Mouse (Mus musculus) liver, postnatal 0 days (tissue): ENCODE results near the gene Lrrc32. TPM values are rescaled to one million over a fixed set of nuclear protein-coding genes. Genes with fewer than 3 reads are reported as not detected.

Source experiments
- ATAC-seq: fragments of 200-750 bp; cut with Nextera tagmentation; 2 replicates; pipeline ENCODE4 v1.8.0; 2017; ENCODE audit warnings: mild to moderate bottlenecking, moderate library complexity
- DNase-seq: peaks from one replicate; pipeline ENCODE4 v3.0.0-alpha.2; 2016
- H3K27ac ChIP-seq: fragments of 300-500 bp; sonication (generic); 2 replicates; pipeline ENCODE4 v1.5.1; 2014; ENCODE audit warnings: antibody characterized with exemption, moderate library complexity, mild to moderate bottlenecking, low read depth
- H3K27me3 ChIP-seq: fragments of 300-500 bp; sonication (generic); 2 replicates; pipeline ENCODE4 v1.6.1; 2014; ENCODE audit warnings: low read length, control low read depth, mixed read lengths; ENCODE audit not compliant: insufficient read depth
- H3K36me3 ChIP-seq: fragments of 300-500 bp; sonication (generic); replicated peaks from 2 replicates; pipeline ENCODE4 v1.6.1; 2014; ENCODE audit warnings: mild to moderate bottlenecking, control low read depth, low read length, moderate library complexity, mixed read lengths; ENCODE audit not compliant: insufficient read depth
- H3K4me1 ChIP-seq: fragments of 300-500 bp; sonication (generic); 2 replicates; pipeline ENCODE4 v1.6.1; 2014; ENCODE audit warnings: antibody characterized with exemption, mild to moderate bottlenecking, control low read depth; ENCODE audit not compliant: insufficient read depth
- H3K4me2 ChIP-seq: fragments of 300-500 bp; sonication (generic); 2 replicates; pipeline ENCODE4 v1.6.1; 2014; ENCODE audit warnings: low read depth, mild to moderate bottlenecking, low read length, moderate library complexity, mixed read lengths
- H3K4me3 ChIP-seq: fragments of 300-500 bp; sonication (generic); 2 replicates; pipeline ENCODE4 v1.5.1; 2014; ENCODE audit warnings: low read depth, low read length
- H3K9ac ChIP-seq: fragments of 300-500 bp; sonication (generic); replicated peaks from 2 replicates; pipeline ENCODE4 v1.6.1; 2014; ENCODE audit warnings: mild to moderate bottlenecking, moderate library complexity
- H3K9me3 ChIP-seq: fragments of 300-500 bp; sonication (generic); 2 replicates; pipeline ENCODE4 v1.6.1; 2016; ENCODE audit warnings: mild to moderate bottlenecking, control low read depth, low read length, mixed read lengths
- CTCF ChIP-seq: sonication (generic); IDR thresholded peaks from 2 replicates; pipeline ENCODE4 v1.5.1; 2016; ENCODE audit warnings: antibody characterized with exemption, low read depth
- EP300 ChIP-seq: IDR thresholded peaks from 2 replicates; pipeline ENCODE4 v1.6.1; 2016; ENCODE audit warnings: antibody characterized with exemption, low read depth, mild to moderate bottlenecking
- WGBS: fragments of 180-500 bp; shearing (Covaris S2); extraction: QIAGEN DNeasy Blood & Tissue Kit; methylation state at CpG from one replicate; pipeline ENCODE4 v1.1.7; 2014; ENCODE audit not compliant: insufficient replicate concordance; 5-methylcytosine and 5-hydroxymethylcytosine counted together
- polyA plus RNA-seq: library from polyadenylated mRNA; unstranded; fragments of >200 nt; fragmentation: Nextera tagmentation; extraction: Ambion mirVana; gene quantifications from 2 replicates; pipeline ENCODE4 v1.2.1, GENCODE M21; 2015

Lrrc32 gene
- polyA plus RNA-seq, 1 experiment from 2014 or later, result 6.2 TPM

DNA sequence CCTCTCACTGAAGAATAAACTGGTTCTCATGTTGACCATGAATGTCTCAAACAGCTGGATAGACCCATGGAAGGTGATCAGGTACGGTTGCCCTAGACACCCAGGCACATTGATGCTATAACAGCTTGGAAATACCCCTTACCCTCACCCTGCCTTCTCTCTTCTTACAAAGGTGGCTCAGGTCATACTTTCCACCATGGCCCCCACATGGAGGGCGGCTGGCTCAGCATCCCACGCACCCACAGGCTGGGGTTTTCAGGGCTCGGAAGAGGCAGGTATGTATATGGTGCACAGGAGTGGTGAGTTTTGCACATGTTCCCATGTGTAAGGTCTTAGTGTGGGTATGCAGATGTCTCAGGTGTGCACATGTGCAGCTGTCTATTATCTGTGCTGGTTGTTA is 43.9 kb downstream of the Lrrc32 start:
- Histone ChIP-seq H3K4me2 (no peak overlapping the region), H3K9me3 (no peaks in the 10 kb centered on the region), H3K4me3 (no peak overlapping the region), H3K36me3 (no peaks in the 10 kb centered on the region), H3K27ac (no peak overlapping the region), H3K4me1 (peaks cover 17% of the 10 kb centered on the region), H3K9ac (no peak overlapping the region), H3K27me3 (no peaks in the 10 kb centered on the region)
- DNase-seq (no peak), ATAC-seq (no peak)
- 83% methylated on average over 4 of the region's 4 CpGs for WGBS
- TF ChIP-seq EP300 (no peak), CTCF (no peak)

DNA sequence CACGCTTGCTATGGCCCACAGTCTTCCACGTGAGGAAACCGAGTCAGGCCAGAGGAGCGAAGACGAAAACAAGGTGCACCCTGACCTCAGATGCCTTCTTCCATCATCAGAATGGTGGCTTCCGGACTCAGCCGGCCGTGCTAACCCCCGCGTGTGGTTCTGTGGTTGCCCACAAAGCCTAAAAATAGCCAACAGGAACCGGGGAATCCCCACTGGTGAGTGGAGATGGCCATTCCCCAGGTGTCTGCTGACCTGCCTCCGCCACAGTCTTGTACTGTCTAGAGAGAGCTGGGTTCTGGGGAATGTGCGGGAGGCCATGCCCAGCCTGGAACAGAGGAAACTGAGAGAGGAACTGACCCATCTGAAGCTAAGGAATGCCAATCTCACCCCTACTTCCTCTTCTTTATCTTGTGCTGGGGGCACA is 45.4 kb downstream of the Lrrc32 start:
- Histone ChIP-seq H3K4me2 (peak overlapping the region; percentile 45), H3K9me3 (no peaks in the 10 kb centered on the region), H3K27ac (no peak overlapping the region), H3K4me1 (peaks cover 17% of the 10 kb centered on the region), H3K27me3 (no peaks in the 10 kb centered on the region), H3K9ac (no peak overlapping the region), H3K4me3 (no peak overlapping the region), H3K36me3 (no peaks in the 10 kb centered on the region)
- 33% methylated on average over 13 of the region's 13 CpGs for WGBS
- DNase-seq (peak; percentile 52), ATAC-seq (no peak; the same call in 1 of the 2 replicates)
- TF ChIP-seq EP300 (no peak), CTCF (no peak)

DNA sequence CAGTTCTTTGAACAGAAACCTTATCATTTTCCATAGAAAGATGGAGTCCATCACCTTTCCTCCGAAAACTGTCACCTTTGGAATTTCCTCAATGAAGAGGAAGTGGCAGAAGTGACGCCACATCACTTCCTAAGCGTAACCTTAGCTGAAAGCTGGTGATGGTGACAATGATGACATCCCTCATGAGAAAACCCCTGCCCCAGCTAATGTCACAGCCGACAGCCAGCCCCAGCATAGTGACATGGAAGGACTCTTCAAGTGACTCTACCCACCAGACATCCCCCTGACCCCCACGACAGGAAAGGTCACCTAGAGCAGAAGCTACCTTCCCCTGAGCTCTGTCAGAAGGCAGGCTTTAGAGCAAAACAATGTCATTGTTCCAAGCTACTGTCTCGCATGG is 46.1 kb downstream of the Lrrc32 start:
- WGBS, result 70% methylated on average over 6 of the region's 6 CpGs
- no peak overlapping the region for H3K27ac ChIP-seq
- DNase-seq, result no peak
- H3K4me2 ChIP-seq, result no peak overlapping the region
- H3K9ac ChIP-seq, result no peak overlapping the region
- no peaks in the 10 kb centered on the region for H3K36me3 ChIP-seq
- TF ChIP-seq EP300, result no peak
- no peak for TF ChIP-seq CTCF
- H3K9me3 ChIP-seq, result no peaks in the 10 kb centered on the region
- no peaks in the 10 kb centered on the region for H3K27me3 ChIP-seq
- H3K4me3 ChIP-seq, result no peak overlapping the region
- peaks cover 17% of the 10 kb centered on the region for H3K4me1 ChIP-seq
- no peak for ATAC-seq

DNA sequence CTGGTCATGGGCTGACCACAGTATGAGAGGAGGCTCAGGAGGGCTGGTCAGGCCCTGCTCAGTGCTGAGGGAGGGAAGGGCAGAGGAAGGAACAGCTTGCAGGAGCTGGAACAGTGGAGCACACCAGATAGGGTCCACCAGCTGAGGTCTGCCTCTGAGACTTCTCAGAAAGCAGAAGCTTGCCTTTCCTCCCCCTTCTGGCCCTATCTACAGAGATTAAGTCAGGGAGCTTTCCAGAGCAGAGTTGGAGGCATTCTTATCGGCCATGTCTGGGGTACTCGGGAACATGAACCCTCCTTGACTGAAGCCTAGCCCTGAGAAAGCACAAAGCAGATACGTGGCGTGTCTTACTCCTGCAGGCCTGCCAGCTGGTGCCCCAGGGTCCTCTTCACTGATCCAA is 46.8 kb downstream of the Lrrc32 start:
- peak; percentile 12; the same call in 1 of the 2 replicates for TF ChIP-seq CTCF
- no peak for TF ChIP-seq EP300
- DNase-seq, result no peak
- H3K36me3 ChIP-seq, result no peaks in the 10 kb centered on the region
- H3K9me3 ChIP-seq, result no peaks in the 10 kb centered on the region
- H3K9ac ChIP-seq, result no peak overlapping the region
- no peaks in the 10 kb centered on the region for H3K27me3 ChIP-seq
- H3K4me1 ChIP-seq, result peaks cover 17% of the 10 kb centered on the region
- WGBS, result 43% methylated on average over 4 of the region's 4 CpGs
- H3K4me3 ChIP-seq, result no peak overlapping the region
- peak; percentile 31; the same call in 1 of the 2 replicates for ATAC-seq
- H3K4me2 ChIP-seq, result no peak overlapping the region
- peak overlapping the region; percentile 45; the same call in 1 of the 2 replicates for H3K27ac ChIP-seq

GRCm38 (mm10) chr7:98537210-98537966 is 48.3 kb downstream of the Lrrc32 start:
- TF ChIP-seq CTCF, result no peak
- no peak for TF ChIP-seq EP300
- ATAC-seq, result no peak
- no peak overlapping the region for H3K9ac ChIP-seq
- no peak overlapping the region for H3K4me3 ChIP-seq
- H3K27me3 ChIP-seq, result no peaks in the 10 kb centered on the region
- peaks cover 17% of the 10 kb centered on the region for H3K4me1 ChIP-seq
- no peaks in the 10 kb centered on the region for H3K9me3 ChIP-seq
- peak overlapping the region; percentile 22 for H3K27ac ChIP-seq
- H3K36me3 ChIP-seq, result no peaks in the 10 kb centered on the region
- 58% methylated on average over 10 of the region's 10 CpGs for WGBS
- H3K4me2 ChIP-seq, result no peak overlapping the region
- DNase-seq, result no peak

DNA sequence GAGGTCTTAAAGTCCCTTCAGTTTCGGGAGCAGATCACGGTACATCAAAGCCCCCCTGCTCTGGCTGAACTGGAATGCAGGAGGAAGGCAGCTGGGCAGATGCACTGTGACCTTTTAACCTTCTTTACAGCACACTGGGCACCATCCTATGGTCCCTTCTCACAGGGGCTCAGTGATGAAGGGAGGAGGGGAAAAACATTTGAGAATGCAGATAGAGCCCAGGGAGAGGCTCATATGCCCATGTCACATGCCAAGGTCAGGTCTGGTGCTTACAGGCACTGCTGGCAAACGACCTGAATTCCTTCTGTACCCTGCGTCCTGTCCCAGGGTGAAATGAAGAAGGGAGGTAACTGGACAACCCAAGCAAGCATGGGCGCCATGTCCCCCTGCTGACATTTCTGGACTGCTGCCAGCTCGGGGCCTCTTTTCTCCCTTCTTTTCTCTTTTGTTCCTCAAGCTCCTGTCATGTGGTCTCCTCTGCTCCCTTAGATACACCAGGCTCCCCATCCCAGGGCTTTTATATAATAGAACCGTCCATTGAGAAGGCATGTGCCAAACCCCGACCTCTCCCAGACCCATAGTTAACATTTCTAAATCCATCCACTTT is 49.0 kb downstream of the Lrrc32 start:
- H3K4me1 ChIP-seq, result peaks cover 17% of the 10 kb centered on the region
- no peak for TF ChIP-seq EP300
- TF ChIP-seq CTCF, result no peak
- H3K27ac ChIP-seq, result peak overlapping the region; percentile 22; the same call in 1 of the 2 replicates
- no peak overlapping the region for H3K9ac ChIP-seq
- ATAC-seq, result no peak
- no peaks in the 10 kb centered on the region for H3K27me3 ChIP-seq
- H3K4me3 ChIP-seq, result no peak overlapping the region
- no peaks in the 10 kb centered on the region for H3K9me3 ChIP-seq
- DNase-seq, result no peak
- no peak overlapping the region for H3K4me2 ChIP-seq
- no peaks in the 10 kb centered on the region for H3K36me3 ChIP-seq
- 62% methylated on average over 8 of the region's 8 CpGs for WGBS
